Mouse (Mus musculus) thymus, adult 2 months (tissue): ENCODE results near the gene Supt20.

Experiments
- CTCF ChIP-seq: fragments of 200-500 bp; IDR thresholded peaks from 2 replicates; pipeline ENCODE4 v1.5.1; 2012; ENCODE audit warnings: mild to moderate bottlenecking, control low read depth, low read length, moderate library complexity, borderline replicate concordance; ENCODE audit not compliant: control insufficient read depth, poor library complexity, insufficient read depth; ENCODE audit errors: extremely low read depth
- POLR2A ChIP-seq: fragments of 200-500 bp; IDR thresholded peaks from 2 replicates; pipeline ENCODE4 v1.6.1; 2012; ENCODE audit warnings: mild to moderate bottlenecking, low read length, control low read depth, moderate library complexity; ENCODE audit not compliant: control insufficient read depth, poor library complexity, insufficient read depth; ENCODE audit errors: extremely low read depth

DNA sequence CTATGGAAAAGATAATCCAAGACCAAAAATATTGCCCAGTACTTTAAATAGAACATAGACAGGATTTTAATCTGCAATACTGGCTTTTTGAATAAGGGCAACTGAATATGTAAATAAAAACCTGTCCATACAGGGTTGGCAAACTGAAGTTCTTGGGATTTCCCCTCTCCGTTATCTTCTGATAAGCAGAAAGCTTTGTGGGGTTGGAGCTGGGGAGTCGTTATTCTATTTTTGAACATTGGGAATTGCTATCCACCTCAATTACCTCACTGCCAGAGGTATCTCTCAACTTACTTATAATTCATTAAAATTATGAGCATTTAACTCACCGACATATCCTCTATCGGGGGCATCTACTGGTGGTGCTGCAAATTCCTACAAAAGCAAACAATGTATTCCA lies 39.8 kb downstream of the Supt20 start:
- TF ChIP-seq CTCF (no peak), POLR2A (no peak)
